Mouse (Mus musculus): ENCODE measurements around the gene Gnpnat1.

DNA sequence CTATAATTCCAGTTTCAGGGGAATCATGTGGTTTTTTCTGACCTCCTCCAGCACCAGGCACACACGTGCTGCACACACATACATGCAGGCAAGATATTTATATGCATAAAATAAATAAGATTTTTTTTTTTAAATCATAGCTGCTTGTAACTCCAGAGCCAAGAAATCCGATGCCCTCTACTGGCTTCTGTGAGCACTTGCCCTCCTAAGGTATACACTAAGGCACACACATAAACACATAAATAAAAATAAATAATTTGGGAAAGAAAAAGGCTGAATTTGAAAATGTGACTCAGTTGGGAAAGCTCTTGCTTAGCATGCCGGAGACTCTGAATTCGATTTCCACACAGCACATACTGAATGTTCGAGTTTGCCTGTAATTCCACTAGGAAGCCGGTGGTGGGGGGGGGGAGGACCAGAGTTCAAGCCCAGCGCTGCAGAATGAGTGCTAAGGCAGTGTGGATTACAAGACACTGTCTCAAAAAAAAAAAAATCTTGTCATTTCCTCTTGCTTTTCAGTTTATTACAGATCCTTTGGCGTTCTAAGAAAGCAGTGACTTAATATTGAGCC is 75.6 kb downstream of the Gnpnat1 start:
- TF ChIP-seq HCFC1 (IDR thresholded peaks at IDR 0.05; ENCODE audit: borderline replicate concordance, insufficient read depth, low read length) (no peak), ZC3H11A (IDR thresholded peaks at IDR 0.05; ENCODE audit: borderline replicate concordance, low read depth, low read length) (no peak), CHD2 (IDR thresholded peaks at IDR 0.05; ENCODE audit: low read depth, low read length) (no peak)
